Comparison of ENCODE assay signal across 9 mouse cellular contexts in genomic region chr7:28919815-28920214, GRCm38 (mm10). TPM values are rescaled to one million over a fixed set of nuclear protein-coding genes. Genes with fewer than 3 reads are reported as not detected.
DNase-seq lines count a peak whose midpoint lies in the region; ATAC-seq lines count a peak whose summit lies in the region.
"Had no signal": no experiment of that assay in that cellular context is flagged by ENCODE, and none has a peak within 500 bp of the region (broad histone marks: within the 10 kb centered on the region; RNA-seq: fewer than 3 reads in every experiment).

No protein-coding gene starts in this region.

- H3K9me3 ChIP-seq in forebrain, embryonic 15.5 days, result no peaks in the 10 kb centered on the region
- no peaks in the 10 kb centered on the region for H3K9me3 ChIP-seq in hindbrain, embryonic 10.5 days
- H3K9me3 ChIP-seq in limb, embryonic 10.5 days (replicated peaks), result no peaks in the 10 kb centered on the region
- H3K9me3 ChIP-seq in midbrain, embryonic 16.5 days (replicated peaks; ENCODE audit: control insufficient read depth, low read length, poor library complexity, severe bottlenecking), result no peaks in the 10 kb centered on the region

- no peaks in the 10 kb centered on the region for H3K27me3 ChIP-seq in forebrain, embryonic 15.5 days
- no peaks in the 10 kb centered on the region for H3K27me3 ChIP-seq in hindbrain, embryonic 10.5 days (ENCODE audit: insufficient read depth, poor library complexity, severe bottlenecking)
- H3K27me3 ChIP-seq in limb, embryonic 10.5 days (ENCODE audit: low read depth, poor library complexity, severe bottlenecking), result no peaks in the 10 kb centered on the region
- no peaks in the 10 kb centered on the region for H3K27me3 ChIP-seq in midbrain, embryonic 16.5 days (ENCODE audit: control insufficient read depth, insufficient read depth, low read depth, low read length)

- 7% methylated on average over 6 of the region's 6 CpGs for WGBS in forebrain, embryonic 15.5 days
- 53% methylated on average over 6 of the region's 6 CpGs for WGBS in hindbrain, embryonic 10.5 days
- WGBS in limb, embryonic 10.5 days, result 72% methylated on average over 6 of the region's 6 CpGs
- 30% methylated on average over 6 of the region's 6 CpGs for WGBS in midbrain, embryonic 16.5 days

- peak overlapping the region; percentile 59 for H3K27ac ChIP-seq in forebrain, embryonic 15.5 days (replicated peaks)
- H3K27ac ChIP-seq in hindbrain, embryonic 10.5 days, result peak overlapping the region; percentile 60
- peak overlapping the region; percentile 39; the same call in 1 of the 2 replicates for H3K27ac ChIP-seq in limb, embryonic 10.5 days
- peak overlapping the region; percentile 39; the same call in 1 of the 2 replicates for H3K27ac ChIP-seq in midbrain, embryonic 16.5 days (ENCODE audit: low read length)

- H3K36me3 ChIP-seq in forebrain, embryonic 15.5 days, result peaks cover 19% of the 10 kb centered on the region
- peaks cover 72% of the 10 kb centered on the region for H3K36me3 ChIP-seq in hindbrain, embryonic 10.5 days
- H3K36me3 ChIP-seq in limb, embryonic 10.5 days, result peaks cover 74% of the 10 kb centered on the region
- H3K36me3 ChIP-seq in midbrain, embryonic 16.5 days (ENCODE audit: control insufficient read depth, insufficient read depth, low read length), result peaks cover 14% of the 10 kb centered on the region

- no peak overlapping the region for H3K4me2 ChIP-seq in forebrain, embryonic 15.5 days (replicated peaks)
- H3K4me2 ChIP-seq in midbrain, embryonic 16.5 days (ENCODE audit: low read length), result no peak overlapping the region

- DNase-seq in layer of hippocampus, postnatal 10 days (ENCODE audit: low spot score in 2 of 2), result peak; percentile 63 to 66
- DNase-seq in layer of hippocampus, adult 9-10 months (ENCODE audit: low spot score), result no peak
- DNase-seq in c-Kit-positive CD71-positive TER-119-negative erythroid progenitor cells, embryonic 14.5 days (ENCODE audit: low read depth), result peak; percentile 20
- DNase-seq in hindbrain, embryonic 10.5 days (ENCODE audit: low spot score), result peak; percentile 36
- DNase-seq in limb, embryonic 10.5 days (ENCODE audit: low spot score), result no peak
- no peak for DNase-seq in B cell, adult 2 months

- ATAC-seq in forebrain, embryonic 15.5 days (replicated peaks), result peak; percentile 85
- no peak; the same call in 1 of the 2 replicates for ATAC-seq in midbrain, embryonic 16.5 days

- no peak overlapping the region for H3K9ac ChIP-seq in forebrain, embryonic 15.5 days (replicated peaks)
- no peak overlapping the region for H3K9ac ChIP-seq in midbrain, embryonic 16.5 days (ENCODE audit: low read depth, low read length)

- no peak overlapping the region for H3K4me3 ChIP-seq in forebrain, embryonic 15.5 days
- H3K4me3 ChIP-seq in hindbrain, embryonic 10.5 days, result no peak overlapping the region
- no peak overlapping the region for H3K4me3 ChIP-seq in limb, embryonic 10.5 days
- no peak overlapping the region for H3K4me3 ChIP-seq in midbrain, embryonic 16.5 days (ENCODE audit: low read depth, low read length)

- H3K4me1 ChIP-seq in forebrain, embryonic 15.5 days, result peaks cover 64% of the 10 kb centered on the region
- peaks cover 63% of the 10 kb centered on the region for H3K4me1 ChIP-seq in hindbrain, embryonic 10.5 days (replicated peaks)
- H3K4me1 ChIP-seq in limb, embryonic 10.5 days, result peaks cover 46% of the 10 kb centered on the region
- H3K4me1 ChIP-seq in midbrain, embryonic 16.5 days (ENCODE audit: control insufficient read depth, insufficient read depth, low read length), result peaks cover 32% of the 10 kb centered on the region

RNA-seq across cellular contexts. Expression of gene Capn12, which starts 38.6 kb away (rescaled TPM):
- total RNA-seq in layer of hippocampus, postnatal 10 days (2021), result under 1 TPM; 0.54 to 0.82 TPM
- 0.57 and 0.80 TPM in 2 replicates for polyA plus RNA-seq in forebrain, embryonic 15.5 days (2015; fragmentation: Nextera tagmentation; extraction: Ambion mirVana)
- polyA plus RNA-seq in hindbrain, embryonic 10.5 days (2016; fragmentation: Nextera tagmentation; extraction: Ambion mirVana), result 0.40 TPM in 1 of 2 replicates, not detected in the other
- 0.44 and 0.48 TPM in 2 replicates for polyA plus RNA-seq in limb, embryonic 10.5 days (2016; fragmentation: Nextera tagmentation; extraction: Ambion mirVana)
- 0.40 and 0.57 TPM in 2 replicates for polyA plus RNA-seq in midbrain, embryonic 16.5 days (2015; fragmentation: Nextera tagmentation; extraction: Ambion mirVana)

RNA-seq across cellular contexts. Expression of gene Actn4, which starts 42.3 kb away (rescaled TPM):
- total RNA-seq in layer of hippocampus, postnatal 10 days (2021), result 100 to 1,000 TPM; 128 to 129 TPM
- 134 TPM in 2 replicates for polyA plus RNA-seq in forebrain, embryonic 15.5 days (2015; fragmentation: Nextera tagmentation; extraction: Ambion mirVana)
- polyA plus RNA-seq in hindbrain, embryonic 10.5 days (2016; fragmentation: Nextera tagmentation; extraction: Ambion mirVana), result 216 and 245 TPM in 2 replicates
- 253 and 285 TPM in 2 replicates for polyA plus RNA-seq in limb, embryonic 10.5 days (2016; fragmentation: Nextera tagmentation; extraction: Ambion mirVana)
- polyA plus RNA-seq in midbrain, embryonic 16.5 days (2015; fragmentation: Nextera tagmentation; extraction: Ambion mirVana), result 132 and 133 TPM in 2 replicates

RNA-seq across cellular contexts. Expression of gene Lgals7, which starts 56.2 kb away (rescaled TPM):
- under 1 TPM in 1 of 2 experiments, not detected in 1; 0.62 TPM for total RNA-seq in layer of hippocampus, postnatal 10 days (2021)
- 2.6 and 3.5 TPM in 2 replicates for polyA plus RNA-seq in forebrain, embryonic 15.5 days (2015; fragmentation: Nextera tagmentation; extraction: Ambion mirVana)
- polyA plus RNA-seq in hindbrain, embryonic 10.5 days (2016; fragmentation: Nextera tagmentation; extraction: Ambion mirVana), result 0.97 and 4.0 TPM in 2 replicates
- polyA plus RNA-seq in limb, embryonic 10.5 days (2016; fragmentation: Nextera tagmentation; extraction: Ambion mirVana), result 0.41 and 0.73 TPM in 2 replicates
- 6.7 and 10.3 TPM in 2 replicates for polyA plus RNA-seq in midbrain, embryonic 16.5 days (2015; fragmentation: Nextera tagmentation; extraction: Ambion mirVana)
- total RNA-seq: layer of hippocampus, postnatal 25 days had no signal

Comparison
In these comparisons a context has a peak if more than half of its experiments do, and no peak if none do; other contexts are left out.
1. DNase-seq: peak in layer of hippocampus, postnatal 10 days (2 of 2), c-Kit-positive CD71-positive TER-119-negative erythroid progenitor cells, embryonic 14.5 days (single experiment) and hindbrain, embryonic 10.5 days (single experiment); none in layer of hippocampus, adult 9-10 months (single experiment), limb, embryonic 10.5 days (single experiment) and B cell, adult 2 months (0 of 2).
2. Peak in every context shown above with its lines, with median percentiles within 50 percentile points of each other: H3K27ac ChIP-seq.